Mouse (Mus musculus) limb, embryonic 10.5 days (tissue): ENCODE results near the gene Hspa1l. TPM values are rescaled to one million over a fixed set of nuclear protein-coding genes. Genes with fewer than 3 reads are reported as not detected.

Experiments used
- polyA plus RNA-seq: library from polyadenylated mRNA; unstranded; fragments of >200 nt; fragmentation: Nextera tagmentation; extraction: Ambion mirVana; gene quantifications from 2 replicates; pipeline ENCODE4 v1.2.1, GENCODE M21; 2016

Gene Hspa1l
- polyA plus RNA-seq, 1 experiment from 2014 or later, result 0.85 TPM

Other genes with a start within 250 kb of the Hspa1l start
- not detected in 2 replicates for gene C4b, start 228.8 kb upstream of the Hspa1l start, polyA plus RNA-seq
- not detected in 2 replicates for gene Cyp21a1, start 168.1 kb upstream of the Hspa1l start, polyA plus RNA-seq
- 23.3 and 28.6 TPM in 2 replicates for gene Stk19, start 135.8 kb upstream of the Hspa1l start, polyA plus RNA-seq
- 77.5 and 83.5 TPM in 2 replicates for gene Dxo, start 135.7 kb upstream of the Hspa1l start, polyA plus RNA-seq
- 57.5 and 65.0 TPM in 2 replicates for gene Skiv2l, start 122.5 kb upstream of the Hspa1l start, polyA plus RNA-seq
- 151 and 155 TPM in 2 replicates for gene Nelfe, start 122.3 kb upstream of the Hspa1l start, polyA plus RNA-seq
- gene Cfb, start 110.2 kb upstream of the Hspa1l start, polyA plus RNA-seq, result 2.1 and 2.5 TPM in 2 replicates
- gene Zbtb12, start 93.2 kb upstream of the Hspa1l start, polyA plus RNA-seq, result 6.2 and 6.3 TPM in 2 replicates
- gene Gm20547, start 90.7 kb upstream of the Hspa1l start, polyA plus RNA-seq, result 0.06 TPM in 1 of 2 replicates, not detected in the other
- gene C2, start 74.4 kb upstream of the Hspa1l start, polyA plus RNA-seq, result 0.29 and 0.40 TPM in 2 replicates
- 109 and 116 TPM in 2 replicates for gene Ehmt2, start 74.2 kb upstream of the Hspa1l start, polyA plus RNA-seq
- gene Slc44a4, start 58.2 kb upstream of the Hspa1l start, polyA plus RNA-seq, result not detected in 2 replicates
- 14.6 and 16.1 TPM in 2 replicates for gene Neu1, start 41.5 kb upstream of the Hspa1l start, polyA plus RNA-seq
- 0.08 and 0.14 TPM in 2 replicates for gene Hspa1b, start 13.5 kb upstream of the Hspa1l start, polyA plus RNA-seq
- not detected in 2 replicates for gene Gm20481, start 2.8 kb upstream of the Hspa1l start, polyA plus RNA-seq
- 1.1 and 1.4 TPM in 2 replicates for gene Hspa1a, start 547 bp upstream of the Hspa1l start, polyA plus RNA-seq
- gene Lsm2, start 9.2 kb downstream of the Hspa1l start, polyA plus RNA-seq, result 320 and 365 TPM in 2 replicates
- 222 and 267 TPM in 2 replicates for gene Vars, start 28.3 kb downstream of the Hspa1l start, polyA plus RNA-seq
- 0.15 and 0.23 TPM in 2 replicates for gene Vwa7, start 43.9 kb downstream of the Hspa1l start, polyA plus RNA-seq
- 1.2 and 1.4 TPM in 2 replicates for gene Sapcd1, start 55.3 kb downstream of the Hspa1l start, polyA plus RNA-seq
- gene Msh5, start 74.0 kb downstream of the Hspa1l start, polyA plus RNA-seq, result 5.2 and 5.4 TPM in 2 replicates
- gene Clic1, start 77.3 kb downstream of the Hspa1l start, polyA plus RNA-seq, result 174 and 186 TPM in 2 replicates
- 453 and 568 TPM in 2 replicates for gene Ddah2, start 86.3 kb downstream of the Hspa1l start, polyA plus RNA-seq
- not detected in 2 replicates for gene Ly6g6c, start 92.7 kb downstream of the Hspa1l start, polyA plus RNA-seq
- gene Mpig6b, start 93.5 kb downstream of the Hspa1l start, polyA plus RNA-seq, result 0.36 and 0.46 TPM in 2 replicates
- 0.81 and 0.95 TPM in 2 replicates for gene Ly6g6e, start 104.2 kb downstream of the Hspa1l start, polyA plus RNA-seq
- 0.80 and 1.1 TPM in 2 replicates for gene Ly6g6d, start 105.4 kb downstream of the Hspa1l start, polyA plus RNA-seq
- 0.56 and 0.66 TPM in 2 replicates for gene Ly6g6f, start 112.9 kb downstream of the Hspa1l start, polyA plus RNA-seq
- 53.3 and 63.6 TPM in 2 replicates for gene Abhd16a, start 116.6 kb downstream of the Hspa1l start, polyA plus RNA-seq
- gene Ly6g5c, start 135.6 kb downstream of the Hspa1l start, polyA plus RNA-seq, result not detected in 2 replicates
- 1.4 and 1.7 TPM in 2 replicates for gene Ly6g5b, start 142.7 kb downstream of the Hspa1l start, polyA plus RNA-seq
- 33.9 and 35.8 TPM in 2 replicates for gene Gpank1, start 148.8 kb downstream of the Hspa1l start, polyA plus RNA-seq
- 299 and 317 TPM in 2 replicates for gene Csnk2b, start 149.3 kb downstream of the Hspa1l start, polyA plus RNA-seq
- gene D17H6S53E, start 153.7 kb downstream of the Hspa1l start, polyA plus RNA-seq, result 8.4 and 8.5 TPM in 2 replicates
- gene Apom, start 159.3 kb downstream of the Hspa1l start, polyA plus RNA-seq, result 0.39 and 0.56 TPM in 2 replicates
- gene Bag6, start 162.5 kb downstream of the Hspa1l start, polyA plus RNA-seq, result 74.2 and 74.7 TPM in 2 replicates
- gene Prrc2a, start 192.2 kb downstream of the Hspa1l start, polyA plus RNA-seq, result 213 and 229 TPM in 2 replicates
- 1.5 and 1.8 TPM in 2 replicates for gene Aif1, start 203.4 kb downstream of the Hspa1l start, polyA plus RNA-seq
- gene Lst1, start 215.7 kb downstream of the Hspa1l start, polyA plus RNA-seq, result 1.6 and 2.0 TPM in 2 replicates
- gene Ltb, start 221.7 kb downstream of the Hspa1l start, polyA plus RNA-seq, result 0.38 and 0.45 TPM in 2 replicates
- gene Tnf, start 229.3 kb downstream of the Hspa1l start, polyA plus RNA-seq, result 0.14 TPM in 1 of 2 replicates, not detected in the other
- not detected in 2 replicates for gene Lta, start 232.6 kb downstream of the Hspa1l start, polyA plus RNA-seq
- gene Gm16181, start 248.1 kb downstream of the Hspa1l start, polyA plus RNA-seq, result 0.30 and 0.33 TPM in 2 replicates